Mouse (Mus musculus) ES-E14 (cell line): ENCODE measurements at regions not wholly inside any gene's neighbourhood (a gene's known extent, or its start where the extent isn't known, plus 50 kb on each side); places are given as distances from the start of the nearest gene placed in this dataset.

Experiments used
- DNase-seq: peaks from one replicate; pipeline ENCODE4 v3.0.0-alpha.2; 2013; ENCODE audit warnings: low read depth, low spot score
- H3K27ac ChIP-seq: 2 replicates; pipeline ENCODE4 v1.5.1; 2012; ENCODE audit warnings: low read depth, mild to moderate bottlenecking, low read length, moderate library complexity, mixed read lengths; ENCODE audit not compliant: poor library complexity, insufficient read depth, severe bottlenecking
- H3K36me3 ChIP-seq: 2 replicates; pipeline ENCODE4 v1.6.1; 2012; ENCODE audit warnings: mild to moderate bottlenecking, low read length, moderate library complexity, mixed read lengths; ENCODE audit not compliant: control insufficient read depth, poor library complexity, insufficient read depth, severe bottlenecking
- H3K4me1 ChIP-seq, 2 experiments: fragments of 150-350 bp in 1 of 2; sonication (generic) in 1 of 2; 2 replicates each; pipeline ENCODE4 v1.6.1; 2012; ENCODE audit warnings: low read length in 2 of 2, mild to moderate bottlenecking in 1 of 2, mixed read lengths in 1 of 2; ENCODE audit not compliant: control insufficient read depth in 2 of 2, insufficient read depth in 2 of 2, poor library complexity in 1 of 2
- H3K4me3 ChIP-seq, 2 experiments: fragments of 150-350 bp in 1 of 2; sonication (generic) in 1 of 2; 2 replicates each; pipeline ENCODE4 v1.5.1; 2012; ENCODE audit warnings: low read length in 2 of 2, low read depth in 1 of 2, mild to moderate bottlenecking in 1 of 2, mixed read lengths in 1 of 2; ENCODE audit not compliant: insufficient read depth in 1 of 2, poor library complexity in 1 of 2, severe bottlenecking in 1 of 2
- H3K9ac ChIP-seq: 2 replicates; pipeline ENCODE4 v1.6.1; 2012; ENCODE audit warnings: low read depth, mild to moderate bottlenecking, low read length, mixed read lengths; ENCODE audit not compliant: poor library complexity, insufficient read depth, severe bottlenecking
- H3K9me3 ChIP-seq: fragments of 150-350 bp; sonication (generic); 2 replicates; pipeline ENCODE4 v1.6.1; 2012; ENCODE audit warnings: low read depth, mild to moderate bottlenecking, low read length; ENCODE audit not compliant: control insufficient read depth, insufficient read depth
- CHD2 ChIP-seq: IDR thresholded peaks from 2 replicates; pipeline ENCODE4 v1.6.1; 2014; ENCODE audit warnings: mild to moderate bottlenecking, low read depth, low read length, inconsistent platforms
- HCFC1 ChIP-seq: IDR thresholded peaks from 2 replicates; pipeline ENCODE4 v1.6.1; 2012; ENCODE audit warnings: low read length, inconsistent platforms, borderline replicate concordance; ENCODE audit not compliant: insufficient read depth
- MAFK ChIP-seq: IDR thresholded peaks from 2 replicates; pipeline ENCODE4 v1.6.1; 2014; ENCODE audit warnings: mild to moderate bottlenecking, low read depth, low read length, inconsistent platforms; ENCODE audit not compliant: insufficient read depth
- ZC3H11A ChIP-seq: IDR thresholded peaks from 2 replicates; pipeline ENCODE4 v1.6.1; 2012; ENCODE audit warnings: low read depth, mild to moderate bottlenecking, inconsistent platforms, low read length, borderline replicate concordance
- ZNF384 ChIP-seq: IDR thresholded peaks from 2 replicates; pipeline ENCODE4 v1.6.1; 2012; ENCODE audit warnings: low read depth, low read length, inconsistent platforms
- in situ Hi-C, 2 experiments: fragments of 600-800 bp; cut with MboI; formaldehyde crosslinking; loops; one replicate each; pipeline ENCODE4 v1.15.1; 2025; ENCODE audit warnings: low sequenced_read_pairs in 2 of 2, inconsistent platforms in 1 of 2; ENCODE audit not compliant: unreplicated experiment in 2 of 2

DNA sequence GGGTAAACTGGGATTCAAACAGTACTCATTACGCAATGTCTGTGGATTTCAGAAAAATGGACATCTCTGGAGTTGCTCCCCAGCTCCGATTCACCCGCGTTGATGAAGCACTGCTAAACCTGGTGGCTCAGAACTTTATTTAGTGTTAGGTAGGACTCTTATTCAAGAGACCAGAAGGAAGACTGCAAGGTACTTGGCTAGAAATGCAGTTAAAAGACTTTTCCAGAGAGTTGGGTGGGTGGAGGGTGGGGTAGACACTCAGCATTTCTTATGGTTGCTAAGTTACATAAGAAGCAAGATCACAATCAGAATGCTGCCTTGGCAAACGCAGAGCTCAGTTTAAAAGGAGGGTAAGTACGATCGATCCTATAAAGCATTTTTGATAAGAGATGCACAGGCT is 230.2 kb downstream of the Adgrg6 start:
- in situ Hi-C loops: no loop called here
- Histone ChIP-seq H3K9ac (no peak overlapping the region), H3K4me1 (no peaks in the 10 kb centered on the region), H3K27ac (no peak overlapping the region), H3K4me3 (no peak overlapping the region), H3K36me3 (no peaks in the 10 kb centered on the region), H3K9me3 (no peaks in the 10 kb centered on the region)
- DNase-seq: no peak
- TF ChIP-seq ZC3H11A (no peak), ZNF384 (no peak), MAFK (no peak), HCFC1 (no peak), CHD2 (no peak)

DNA sequence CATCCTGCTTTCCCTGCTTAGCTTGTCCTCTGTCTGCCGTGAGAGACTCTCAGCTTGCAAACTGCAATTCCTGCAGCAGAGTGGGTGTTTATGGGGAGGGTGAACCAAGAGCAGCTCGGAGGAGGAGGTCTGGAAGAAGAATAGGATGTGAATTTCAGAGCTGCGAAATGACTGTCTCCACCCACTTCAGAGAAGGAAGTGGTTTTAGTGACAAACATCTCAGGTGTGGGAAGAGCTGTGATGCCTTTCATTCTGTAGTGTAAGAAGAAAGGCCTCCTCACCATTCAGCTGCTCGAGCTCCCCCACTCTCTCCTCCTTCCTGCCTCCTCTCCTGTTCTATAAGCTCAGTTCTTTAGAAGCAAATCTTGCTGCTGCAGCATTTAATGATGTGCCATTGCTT is 230.9 kb downstream of the Adgrg6 start:
- Histone ChIP-seq H3K27ac (no peak overlapping the region), H3K4me3 (no peak overlapping the region), H3K9me3 (no peaks in the 10 kb centered on the region), H3K9ac (no peak overlapping the region), H3K4me1 (no peaks in the 10 kb centered on the region), H3K36me3 (no peaks in the 10 kb centered on the region)
- TF ChIP-seq CHD2 (no peak), HCFC1 (no peak), MAFK (no peak), ZNF384 (no peak), ZC3H11A (no peak)
- in situ Hi-C loops: no loop called here
- DNase-seq: no peak

DNA sequence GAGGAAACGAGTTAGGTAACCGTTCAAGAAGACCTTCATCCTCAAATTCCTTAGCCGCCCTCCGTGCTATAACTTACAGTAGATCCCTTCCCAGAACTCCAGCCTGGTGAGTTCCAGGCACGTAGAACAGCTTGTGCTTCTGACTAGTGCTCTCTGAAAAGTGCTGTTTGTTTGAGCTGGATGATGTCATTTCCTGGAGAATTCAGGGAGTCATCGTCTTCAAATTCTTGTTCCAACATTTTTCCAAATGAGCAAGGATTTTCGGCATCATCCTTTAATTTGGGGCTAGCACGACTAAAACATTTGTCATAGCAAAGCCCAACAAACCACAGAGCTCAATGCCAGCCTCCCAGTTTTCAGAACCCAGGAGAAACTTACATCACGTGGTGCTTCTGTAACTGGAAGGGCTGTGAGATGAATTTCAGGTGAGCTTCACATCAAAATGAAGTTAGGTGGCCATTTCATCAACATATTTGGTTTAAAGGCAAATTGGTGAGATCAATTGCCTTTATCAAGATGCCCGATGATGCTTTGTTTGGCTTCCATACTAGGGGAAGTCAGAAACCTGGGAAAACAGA is 231.4 kb downstream of the Adgrg6 start:
- Histone ChIP-seq H3K9me3 (no peaks in the 10 kb centered on the region), H3K4me3 (no peak overlapping the region), H3K4me1 (no peaks in the 10 kb centered on the region), H3K27ac (no peak overlapping the region), H3K9ac (no peak overlapping the region), H3K36me3 (no peaks in the 10 kb centered on the region)
- no peak for TF ChIP-seq HCFC1
- TF ChIP-seq ZNF384: no peak
- no peak for TF ChIP-seq MAFK
- TF ChIP-seq CHD2: no peak
- TF ChIP-seq ZC3H11A: no peak
- DNase-seq: no peak
- in situ Hi-C loops: no loop called here

DNA sequence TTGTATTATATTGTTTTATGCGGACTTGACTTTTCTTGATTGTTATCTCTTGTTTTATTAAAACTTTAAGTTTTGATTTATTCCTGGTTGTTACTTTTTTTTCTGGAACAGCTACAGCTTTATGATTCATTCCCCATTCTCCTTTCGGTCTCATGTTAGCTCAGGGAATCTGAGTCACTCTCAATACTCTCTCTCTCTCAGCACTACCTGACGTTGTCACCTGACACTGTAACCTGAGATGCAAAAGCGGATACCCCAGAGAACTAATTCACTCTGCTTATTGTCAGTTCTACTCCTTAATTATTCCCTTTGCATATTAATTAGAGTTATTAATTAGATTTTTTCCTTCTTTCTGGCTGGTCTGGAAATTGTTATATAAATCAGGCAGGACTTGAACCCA is 232.5 kb downstream of the Adgrg6 start:
- no peaks in the 10 kb centered on the region for H3K4me1 ChIP-seq
- TF ChIP-seq ZNF384: no peak
- TF ChIP-seq HCFC1: no peak
- TF ChIP-seq MAFK: no peak
- TF ChIP-seq ZC3H11A: no peak
- TF ChIP-seq CHD2: no peak
- no peak overlapping the region for H3K4me3 ChIP-seq
- no peak for DNase-seq
- H3K27ac ChIP-seq: no peak overlapping the region
- in situ Hi-C loops: no loop called here
- H3K9ac ChIP-seq: no peak overlapping the region
- H3K36me3 ChIP-seq: no peaks in the 10 kb centered on the region
- H3K9me3 ChIP-seq: no peaks in the 10 kb centered on the region

DNA sequence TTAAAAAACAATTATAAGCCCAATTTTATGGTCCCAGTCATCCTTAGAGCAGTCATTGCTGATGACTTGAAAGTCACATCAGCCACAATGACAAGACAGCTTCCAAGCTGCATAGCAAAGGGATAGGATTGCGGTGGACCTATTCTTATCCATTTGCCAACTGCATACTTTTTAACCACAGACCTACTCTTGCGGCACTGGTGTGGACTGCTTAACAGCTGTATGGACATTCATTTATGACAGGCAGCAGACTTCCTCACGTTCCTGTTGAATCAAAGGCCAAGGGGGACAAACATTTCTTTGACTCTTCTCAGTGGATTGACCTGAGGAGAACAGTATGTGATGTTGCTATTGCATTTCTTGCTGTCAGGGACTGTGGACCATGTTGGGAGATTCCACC is 233.5 kb downstream of the Adgrg6 start:
- in situ Hi-C loops: no loop called here
- TF ChIP-seq CHD2 (no peak), ZC3H11A (no peak), MAFK (no peak), HCFC1 (no peak), ZNF384 (no peak)

More for the DNA sequence above, 233.5 kb downstream of the Adgrg6 start:
- no peaks in the 10 kb centered on the region for H3K4me1 ChIP-seq
- no peak overlapping the region for H3K9ac ChIP-seq
- H3K36me3 ChIP-seq: no peaks in the 10 kb centered on the region
- H3K4me3 ChIP-seq: no peak overlapping the region
- no peak for DNase-seq
- H3K9me3 ChIP-seq: no peaks in the 10 kb centered on the region
- H3K27ac ChIP-seq: no peak overlapping the region
